Mouse (Mus musculus) E14TG2a.4 (cell line): ENCODE results near the gene Olfr141.

Source experiments
- CTCF ChIP-seq: conservative IDR thresholded peaks from 2 replicates; pipeline ENCODE4 v1.5.1; 2014; ENCODE audit warnings: low read length
- NANOG ChIP-seq: IDR thresholded peaks from 2 replicates; pipeline ENCODE4 v1.6.1; 2014; ENCODE audit warnings: borderline replicate concordance, low read length, mixed read lengths
- POU5F1 ChIP-seq: IDR thresholded peaks from 2 replicates; pipeline ENCODE4 v1.6.1; 2014; ENCODE audit warnings: low read length, borderline replicate concordance

- TF ChIP-seq CTCF, result no peak
- no peak for TF ChIP-seq POU5F1
- no peak for TF ChIP-seq NANOG
Observed at GRCm38 (mm10) chr2:86851596-86851995, 41.8 kb upstream of the Olfr141 start, which contains the start of gene Olfr1095.
